Mouse (Mus musculus): ENCODE measurements at regions not wholly inside any gene's neighbourhood (a gene's known extent, or its start where the extent isn't known, plus 50 kb on each side); places are given as distances from the start of the nearest gene placed in this dataset.

DNA sequence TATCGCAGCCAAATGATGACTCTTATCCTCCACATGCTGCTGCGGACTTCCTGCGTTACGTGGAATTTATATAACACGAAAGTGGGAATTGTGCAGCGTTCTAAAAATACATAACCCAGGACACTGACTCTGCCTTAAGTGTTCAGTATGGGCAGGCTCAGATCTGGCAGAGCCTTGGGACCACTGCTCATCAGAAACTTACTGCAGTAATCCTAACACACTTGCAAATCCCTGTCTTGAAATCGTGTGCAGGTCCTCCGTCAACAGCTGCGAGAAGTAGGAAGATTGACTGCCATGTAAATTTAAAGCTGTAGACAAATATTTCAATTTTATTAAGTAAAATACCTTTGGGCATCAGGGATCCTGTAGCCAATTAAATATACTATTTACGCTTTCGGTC is 692.0 kb downstream of the Rapgef2 start:
- TF ChIP-seq CTCF (conservative IDR thresholded peaks at IDR 0.05; ENCODE audit: low read length) (no peak), POU5F1 (IDR thresholded peaks at IDR 0.05; ENCODE audit: borderline replicate concordance, low read length) (no peak), NANOG (IDR thresholded peaks at IDR 0.05; ENCODE audit: borderline replicate concordance, low read length) (no peak)
